Comparison of ENCODE assay signal across 8 mouse cellular contexts in the genomic region with DNA sequence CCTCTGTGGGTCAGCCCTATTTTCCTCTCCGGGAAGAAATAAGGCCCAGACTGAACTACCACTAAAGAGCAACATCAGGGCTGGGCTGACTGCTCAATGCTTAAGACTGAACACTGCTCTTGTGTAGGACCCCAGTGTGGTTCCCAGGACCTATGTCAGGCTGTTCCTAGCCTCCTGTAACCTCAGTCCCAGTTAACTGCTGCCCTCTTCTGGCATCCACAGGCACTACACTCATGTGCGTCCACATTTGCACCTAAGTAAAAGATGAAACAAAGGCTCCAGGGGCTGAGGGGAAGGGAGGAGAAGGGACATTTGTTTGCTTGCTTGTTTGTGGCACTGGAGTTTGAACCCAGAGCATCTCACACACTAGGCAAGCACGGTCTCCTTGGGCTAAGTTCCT. TPM values are rescaled to one million over a fixed set of nuclear protein-coding genes. Genes with fewer than 3 reads are reported as not detected.
DNase-seq lines count a peak whose midpoint lies in the region; ATAC-seq and TF ChIP-seq lines count a peak whose summit lies in the region.

No protein-coding gene starts in this region.

- H3K9ac ChIP-seq in ES-Bruce4 (ENCODE audit: low read depth, poor library complexity, severe bottlenecking) = peak overlapping the region; percentile 44; the same call in 1 of the 2 replicates
- H3K9ac ChIP-seq in liver, embryonic 14.5 days (replicated peaks) = no peak overlapping the region

- intact Hi-C loops in left cerebral cortex, adult 2 months (cut with DNase I) = no loop called here

- H3K27ac ChIP-seq in left cerebral cortex, adult 2 months = no peak overlapping the region
- H3K27ac ChIP-seq in ES-Bruce4 (ENCODE audit: insufficient read depth, low read length) = peak overlapping the region; percentile 46
- H3K27ac ChIP-seq in liver, embryonic 14.5 days = no peak overlapping the region

- H3K27me3 ChIP-seq in ES-Bruce4 (ENCODE audit: control insufficient read depth, insufficient read depth, low read length, poor library complexity, severe bottlenecking) = no peaks in the 10 kb centered on the region
- no peaks in the 10 kb centered on the region for H3K27me3 ChIP-seq in liver, embryonic 14.5 days (ENCODE audit: control insufficient read depth, insufficient read depth, low read length)

- H3K4me3 ChIP-seq in left cerebral cortex, adult 2 months = no peak overlapping the region
- H3K4me3 ChIP-seq in ES-Bruce4 (ENCODE audit: low read depth, low read length) = no peak overlapping the region
- no peak overlapping the region for H3K4me3 ChIP-seq in liver, embryonic 14.5 days (ENCODE audit: insufficient read depth in 1 of 2, low read depth in 2 of 2, low read length in 2 of 2)

- TF ChIP-seq POLR2A in ES-Bruce4 (IDR thresholded peaks at IDR 0.05; ENCODE audit: insufficient read depth, low read length) = no peak

- no peak for ATAC-seq in liver, embryonic 14.5 days (ENCODE audit: insufficient read depth)

- WGBS in liver, embryonic 14.5 days (ENCODE audit: insufficient replicate concordance) = 69% methylated on average over 3 of the region's 3 CpGs

- peak; percentile 71; the same call in 1 of the 2 replicates for TF ChIP-seq EP300 in ES-Bruce4 (IDR thresholded peaks at IDR 0.05; ENCODE audit: insufficient read depth, low read depth, low read length)
- no peak for TF ChIP-seq EP300 in liver, embryonic 14.5 days (IDR thresholded peaks at IDR 0.05; ENCODE audit: low read depth)

- DNase-seq in left cerebral cortex, adult 2 months (ENCODE audit: extremely low spot score in 1 of 2, low spot score in 2 of 2) = no peak
- no peak for DNase-seq in left cerebral cortex, adult 8-10 months (ENCODE audit: low spot score in 2 of 2)
- peak; percentile 95 for DNase-seq in ZHBTc4 (ENCODE audit: low read depth, low spot score)
- DNase-seq in liver, embryonic 14.5 days (ENCODE audit: low read depth in 3 of 3, low spot score in 3 of 3) = no peak
- no peak for DNase-seq in layer of hippocampus, adult 8-10 months (ENCODE audit: low spot score in 2 of 2)
- no peak for DNase-seq in spleen, postnatal 4 days (ENCODE audit: low spot score in 2 of 2)
- no peak for DNase-seq in urinary bladder, postnatal 4 days (ENCODE audit: low spot score in 2 of 2)

- H3K36me3 ChIP-seq in ES-Bruce4 (ENCODE audit: control insufficient read depth, insufficient read depth, low read length, poor library complexity, severe bottlenecking) = no peaks in the 10 kb centered on the region
- H3K36me3 ChIP-seq in liver, embryonic 14.5 days (replicated peaks; ENCODE audit: control insufficient read depth, insufficient read depth, low read depth) = no peaks in the 10 kb centered on the region

- no peaks in the 10 kb centered on the region for H3K9me3 ChIP-seq in ES-Bruce4 (replicated peaks; ENCODE audit: control insufficient read depth, insufficient read depth, low read length, poor library complexity, severe bottlenecking)
- no peaks in the 10 kb centered on the region for H3K9me3 ChIP-seq in liver, embryonic 14.5 days (ENCODE audit: control insufficient read depth, low read length)

- peak; percentile 36 for TF ChIP-seq CTCF in left cerebral cortex, adult 2 months (IDR thresholded peaks at IDR 0.05)
- TF ChIP-seq CTCF in ES-Bruce4 (IDR thresholded peaks at IDR 0.05; ENCODE audit: low read depth, low read length) = peak; percentile 96
- TF ChIP-seq CTCF in liver, embryonic 14.5 days (IDR thresholded peaks at IDR 0.05; ENCODE audit: low read depth) = peak; percentile 76

- no peaks in the 10 kb centered on the region for H3K4me1 ChIP-seq in ES-Bruce4 (ENCODE audit: control insufficient read depth, insufficient read depth, low read length)
- no peaks in the 10 kb centered on the region for H3K4me1 ChIP-seq in liver, embryonic 14.5 days (replicated peaks; ENCODE audit: control insufficient read depth in 2 of 2, insufficient read depth in 2 of 2, low read length in 1 of 2)

- H3K4me2 ChIP-seq in liver, embryonic 14.5 days (ENCODE audit: low read depth) = no peak overlapping the region

RNA-seq across cellular contexts. Expression of a gene that starts 39.8 kb away (rescaled TPM):
- total RNA-seq in left cerebral cortex, adult 2 months (2021) = 1 to 10 TPM; 2.9 to 3.8 TPM
- 1 to 10 TPM; 3.1 to 4.6 (median 4.1) TPM for total RNA-seq in left cerebral cortex, adult 8-10 months (2022)
- 84.8 and 93.4 TPM in 2 replicates for polyA plus RNA-seq in ES-Bruce4 (2011; ENCODE audit: insufficient read depth, insufficient read length, low read depth, missing spikeins)
- 3.0 and 3.1 TPM in 2 replicates for polyA plus RNA-seq in liver, embryonic 14.5 days (2012; rRNA removed)
- polyA plus RNA-seq in liver, embryonic 14.5 days (2014; fragmentation: Nextera tagmentation; extraction: Ambion mirVana) = 3.1 and 3.6 TPM in 2 replicates
- total RNA-seq in layer of hippocampus, adult 8-10 months (2022) = 1 to 10 TPM; 1.7 to 4.4 (median 3.8) TPM

Comparison
In these comparisons a context has a peak if more than half of its experiments do, and no peak if none do; other contexts are left out.
1. CTCF ChIP-seq: peak in every context shown above with its lines; median percentile 96 in ES-Bruce4; 76 in liver, embryonic 14.5 days; 36 in left cerebral cortex, adult 2 months.